Mouse (Mus musculus): Measurements from ENCODE around the gene Ubap2l.

GRCm38 (mm10) chr3:89987211-89987610 is 65.2 kb downstream of the Ubap2l start:
- no peak for TF ChIP-seq POLR2A (IDR thresholded peaks at IDR 0.05; ENCODE audit: insufficient read depth, low read depth, low read length)
- TF ChIP-seq CTCF (IDR thresholded peaks at IDR 0.05; ENCODE audit: insufficient read depth, low read depth, low read length): no peak

Data from olfactory bulb, adult 2 months (tissue).